Mouse (Mus musculus) lung, adult 2 months (tissue): Measurements from ENCODE around the gene Nacc2.

ENCODE experiments used
- CTCF ChIP-seq: fragments of 200-500 bp; IDR thresholded peaks from 2 replicates; pipeline ENCODE4 v1.5.1; 2011; ENCODE audit warnings: mild to moderate bottlenecking, low read length, control low read depth; ENCODE audit not compliant: insufficient read depth
- POLR2A ChIP-seq: fragments of 200-500 bp; IDR thresholded peaks from 2 replicates; pipeline ENCODE4 v1.6.1; 2011; ENCODE audit warnings: low read depth, mild to moderate bottlenecking, control low read depth, low read length, borderline replicate concordance; ENCODE audit errors: extremely low read depth

GRCm38 (mm10) chr2:26129962-26130361 lies 6.9 kb upstream of the Nacc2 start:
- TF ChIP-seq POLR2A (no peak), CTCF (no peak)
